Mouse (Mus musculus): ENCODE results near the gene Avil. TPM values are rescaled to one million over a fixed set of nuclear protein-coding genes. Genes with fewer than 3 reads are reported as not detected.
A peak's percentile ranks its signal among the peaks of the same experiment; 100 is the strongest.

Avil gene
- total RNA-seq, 2 experiments from 2014 or later: 0.35 to 0.80 TPM

- intact Hi-C loops (cut with DNase I): no loop called here
- DNase-seq: peak; percentile 53 to 66
Measured at GRCm38 (mm10) chr10:126980221-126980932, 20.1 kb upstream of the Avil start.

- no peak for DNase-seq
- intact Hi-C loops (cut with DNase I): no loop called here
Measured at GRCm38 (mm10) chr10:126980933-126981530, 19.5 kb upstream of the Avil start.

GRCm38 (mm10) chr10:126981746-126982145 lies 18.8 kb upstream of the Avil start:
- intact Hi-C loops (cut with DNase I): no loop called here
- DNase-seq: no peak

- no peak for DNase-seq
- intact Hi-C loops (cut with DNase I): no loop called here
Measured at GRCm38 (mm10) chr10:126983193-126983725, 17.2 kb upstream of the Avil start.

GRCm38 (mm10) chr10:126984189-126985004 lies 16.1 kb upstream of the Avil start:
- DNase-seq: peak in 1 of 2 experiments; percentile 66
- intact Hi-C loops (cut with DNase I): no loop called here

GRCm38 (mm10) chr10:126985127-126985526 lies 15.4 kb upstream of the Avil start:
- DNase-seq: no peak
- intact Hi-C loops (cut with DNase I): no loop called here

GRCm38 (mm10) chr10:126985579-126985978 lies 14.9 kb upstream of the Avil start:
- intact Hi-C loops (cut with DNase I): no loop called here
- DNase-seq: no peak

GRCm38 (mm10) chr10:126986541-126986961 lies 14.0 kb upstream of the Avil start:
- intact Hi-C loops (cut with DNase I): loop anchor here (2.0 kb wide), 1 partner anchor 58 kb away; no protein-coding TSS in a partner anchor
- DNase-seq: peak; percentile 91

GRCm38 (mm10) chr10:126987183-126988118 lies 13.1 kb upstream of the Avil start:
- intact Hi-C loops (cut with DNase I): loop anchor here (2.0 kb wide), 2 partner anchors 15 to 59 kb away; no protein-coding TSS in a partner anchor

GRCm38 (mm10) chr10:126988513-126989165 lies 11.9 kb upstream of the Avil start:
- intact Hi-C loops (cut with DNase I): loop anchor here (2.0 kb wide), 1 partner anchor 16 kb away; no protein-coding TSS in a partner anchor
- no peak for DNase-seq

More at GRCm38 (mm10) chr10:126987183-126988118, 13.1 kb upstream of the Avil start:
- DNase-seq: no peak

- DNase-seq: peak; percentile 89
- intact Hi-C loops (cut with DNase I): loop anchor here (1.0 to 2.0 kb wide), 2 partner anchors 40 to 70 kb away; partner anchors contain the start of gene Tsfm
Measured at GRCm38 (mm10) chr10:126990313-126991056, 10.0 kb upstream of the Avil start.

GRCm38 (mm10) chr10:126991676-126992075 lies 8.8 kb upstream of the Avil start:
- intact Hi-C loops (cut with DNase I): loop anchor here (2.0 kb wide), 1 partner anchor 39 kb away; the partner anchor contains the start of gene Tsfm
- DNase-seq: no peak

- intact Hi-C loops (cut with DNase I): no loop called here
- no peak for DNase-seq
Measured at GRCm38 (mm10) chr10:126993621-126994020, 6.9 kb upstream of the Avil start.

GRCm38 (mm10) chr10:126997340-126998113 lies 3.0 kb upstream of the Avil start:
- no peak for DNase-seq
- intact Hi-C loops (cut with DNase I): no loop called here

- intact Hi-C loops (cut with DNase I): no loop called here
- no peak for DNase-seq
Measured at GRCm38 (mm10) chr10:127001297-127001696, 788 bp downstream of the Avil start.

- no peak for DNase-seq
- intact Hi-C loops (cut with DNase I): no loop called here
Measured at GRCm38 (mm10) chr10:127002056-127002455, 1.5 kb downstream of the Avil start.

- DNase-seq: no peak
- intact Hi-C loops (cut with DNase I): no loop called here
Measured at GRCm38 (mm10) chr10:127002765-127003164, 2.3 kb downstream of the Avil start.

GRCm38 (mm10) chr10:127003334-127003733 lies 2.8 kb downstream of the Avil start:
- DNase-seq: no peak
- intact Hi-C loops (cut with DNase I): no loop called here

All from heart, postnatal 36 days (tissue).